Mouse (Mus musculus) stomach, embryonic 15.5 days (tissue): Measurements from ENCODE around the gene Rassf5. TPM values are rescaled to one million over a fixed set of nuclear protein-coding genes. Genes with fewer than 3 reads are reported as not detected.

ENCODE experiments used
- ATAC-seq: fragments of 200-750 bp; cut with Nextera tagmentation; 2 replicates; pipeline ENCODE4 v1.8.0; 2017; ENCODE audit warnings: low read depth, moderate number of reproducible peaks, moderate TSS enrichment; ENCODE audit not compliant: insufficient read depth, low FRiP score
- H3K27ac ChIP-seq: fragments of 300-500 bp; sonication (generic); 2 replicates; pipeline ENCODE4 v1.5.1; 2015; ENCODE audit warnings: mild to moderate bottlenecking, inconsistent platforms
- H3K27me3 ChIP-seq: fragments of 300-500 bp; sonication (generic); replicated peaks from 2 replicates; pipeline ENCODE4 v1.6.1; 2015; ENCODE audit warnings: inconsistent platforms
- H3K36me3 ChIP-seq: fragments of 300-500 bp; sonication (generic); 2 replicates; pipeline ENCODE4 v1.6.1; 2015; ENCODE audit warnings: inconsistent platforms
- H3K4me1 ChIP-seq: fragments of 300-500 bp; sonication (generic); 2 replicates; pipeline ENCODE4 v1.6.1; 2015; ENCODE audit warnings: inconsistent platforms
- H3K4me2 ChIP-seq: fragments of 300-500 bp; sonication (generic); 2 replicates; pipeline ENCODE4 v1.6.1; 2015; ENCODE audit warnings: mild to moderate bottlenecking, inconsistent platforms
- H3K4me3 ChIP-seq: fragments of 300-500 bp; sonication (generic); replicated peaks from 2 replicates; pipeline ENCODE4 v1.5.1; 2015; ENCODE audit warnings: inconsistent platforms
- H3K9ac ChIP-seq: fragments of 300-500 bp; sonication (generic); 2 replicates; pipeline ENCODE4 v1.6.1; 2015; ENCODE audit warnings: inconsistent platforms
- H3K9me3 ChIP-seq: fragments of 300-500 bp; sonication (generic); 2 replicates; pipeline ENCODE4 v1.6.1; 2016; ENCODE audit warnings: inconsistent platforms
- WGBS: fragments of 180-500 bp; shearing (Covaris S2); methylation state at CpG from one replicate; pipeline ENCODE4 v1.1.7; 2015; 5-methylcytosine and 5-hydroxymethylcytosine counted together
- polyA plus RNA-seq: library from polyadenylated mRNA; unstranded; fragments of >200 nt; fragmentation: Nextera tagmentation; extraction: Ambion mirVana; gene quantifications from 2 replicates; pipeline ENCODE4 v1.2.1, GENCODE M21; 2015

Gene Rassf5
- polyA plus RNA-seq, 1 experiment from 2014 or later, result 5.7 TPM

DNA sequence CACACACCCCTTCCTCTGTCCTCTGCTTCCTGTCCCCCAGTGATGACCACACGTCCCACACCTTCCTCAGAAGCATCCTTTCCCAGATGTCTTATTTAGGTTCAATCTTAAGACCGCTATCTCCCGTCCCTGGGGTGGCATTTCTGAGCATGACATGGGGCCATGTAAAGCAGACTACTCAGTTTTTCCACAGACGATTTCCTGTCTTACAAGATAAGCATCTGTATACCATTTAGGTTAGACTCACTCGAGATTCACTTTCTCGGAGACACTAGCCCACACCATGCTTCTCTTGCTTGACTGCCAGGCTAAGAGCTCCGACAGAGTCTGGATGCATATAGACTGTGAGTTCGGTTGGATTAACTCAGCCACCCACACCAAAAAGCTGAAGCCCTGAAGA lies 40.6 kb downstream of the Rassf5 start:
- WGBS, result 76% methylated on average over 8 of the region's 8 CpGs
- Histone ChIP-seq H3K36me3 (no peaks in the 10 kb centered on the region), H3K9ac (no peak overlapping the region), H3K4me1 (peaks cover 11% of the 10 kb centered on the region), H3K27ac (no peak overlapping the region), H3K4me3 (no peak overlapping the region), H3K27me3 (no peaks in the 10 kb centered on the region), H3K9me3 (no peaks in the 10 kb centered on the region), H3K4me2 (no peak overlapping the region)
- ATAC-seq, result no peak

DNA sequence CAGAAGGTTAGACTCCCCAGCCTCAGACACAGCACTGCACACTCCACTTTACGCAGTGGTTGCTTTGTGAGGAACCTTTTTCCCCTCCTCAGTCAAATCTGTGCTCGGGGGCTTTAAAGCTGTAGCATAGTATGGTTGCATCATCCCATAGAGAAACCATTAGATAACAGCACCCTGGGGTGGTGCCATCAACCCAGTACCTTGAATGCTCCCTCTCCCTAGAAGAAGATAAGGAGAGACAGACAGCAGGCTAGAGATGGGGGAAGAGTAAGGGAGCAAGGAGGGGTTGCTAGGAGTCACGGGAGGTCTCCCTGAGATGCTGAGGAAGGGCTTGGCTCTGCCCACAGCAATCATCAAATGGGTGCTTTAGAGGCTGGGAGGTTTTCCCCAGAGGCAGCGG lies 43.7 kb downstream of the Rassf5 start:
- Histone ChIP-seq H3K27me3 (no peaks in the 10 kb centered on the region), H3K4me2 (no peak overlapping the region), H3K4me1 (peaks cover 6% of the 10 kb centered on the region), H3K27ac (no peak overlapping the region), H3K36me3 (no peaks in the 10 kb centered on the region), H3K9ac (no peak overlapping the region), H3K9me3 (no peaks in the 10 kb centered on the region), H3K4me3 (no peak overlapping the region)
- ATAC-seq, result no peak
- 86% methylated on average over 4 of the region's 4 CpGs for WGBS

DNA sequence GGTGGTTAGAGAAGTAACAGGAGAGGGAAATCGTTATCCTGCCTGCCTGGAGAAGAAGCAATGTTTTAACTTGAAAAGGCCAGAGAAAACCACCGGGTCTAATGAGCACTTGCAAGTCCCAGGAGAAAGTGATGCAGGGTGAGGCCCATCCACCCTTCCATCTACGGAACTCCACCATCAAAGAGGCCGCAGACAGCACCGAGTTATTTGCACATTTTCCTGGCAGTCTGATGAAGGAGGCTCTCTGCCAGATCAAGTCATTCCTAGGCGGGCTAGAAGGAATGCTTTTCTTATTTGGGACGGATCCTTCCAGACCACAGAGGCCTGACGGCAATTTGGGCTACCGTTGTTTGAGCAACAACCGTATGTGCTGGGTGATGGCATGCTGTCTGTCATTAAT lies 44.5 kb downstream of the Rassf5 start:
- WGBS, result 38% methylated on average over 10 of the region's 10 CpGs
- no peak overlapping the region for H3K9ac ChIP-seq

DNA sequence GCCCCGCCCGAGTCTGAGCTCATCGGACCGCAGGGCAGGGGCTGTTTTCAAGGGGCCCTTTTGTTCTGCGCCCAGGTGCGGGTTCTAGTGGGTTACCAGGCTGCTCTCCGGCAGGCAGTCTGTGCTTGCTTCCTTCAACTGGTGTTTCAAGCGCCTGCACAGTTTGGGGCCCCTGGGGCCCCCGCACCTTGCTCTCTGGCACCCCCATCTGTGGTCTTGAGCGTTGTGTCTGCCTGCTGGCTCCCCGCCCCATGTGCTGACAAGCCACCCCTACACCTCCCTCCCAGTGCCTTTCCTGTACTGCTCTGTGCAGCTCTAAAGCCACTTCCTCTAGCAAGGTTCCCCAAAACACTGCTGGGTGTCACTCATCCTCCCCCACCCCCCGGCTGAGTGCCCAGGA lies 45.1 kb downstream of the Rassf5 start:
- Histone ChIP-seq H3K9me3 (no peaks in the 10 kb centered on the region), H3K9ac (no peak overlapping the region), H3K4me3 (peak overlapping the region; percentile 18; the same call in 1 of the 2 replicates), H3K4me2 (peak overlapping the region; percentile 29), H3K27me3 (no peaks in the 10 kb centered on the region), H3K27ac (no peak overlapping the region; the same call in 1 of the 2 replicates), H3K36me3 (no peaks in the 10 kb centered on the region), H3K4me1 (peaks cover 6% of the 10 kb centered on the region)
- 53% methylated on average over 12 of the region's 12 CpGs for WGBS
- ATAC-seq, result peak; percentile 29; the same call in 1 of the 2 replicates

More for the DNA sequence above, 44.5 kb downstream of the Rassf5 start:
- Histone ChIP-seq H3K36me3 (no peaks in the 10 kb centered on the region), H3K9me3 (no peaks in the 10 kb centered on the region), H3K27me3 (no peaks in the 10 kb centered on the region), H3K4me1 (peaks cover 6% of the 10 kb centered on the region), H3K27ac (no peak overlapping the region; the same call in 1 of the 2 replicates), H3K4me2 (no peak overlapping the region), H3K4me3 (no peak overlapping the region)
- no peak for ATAC-seq

DNA sequence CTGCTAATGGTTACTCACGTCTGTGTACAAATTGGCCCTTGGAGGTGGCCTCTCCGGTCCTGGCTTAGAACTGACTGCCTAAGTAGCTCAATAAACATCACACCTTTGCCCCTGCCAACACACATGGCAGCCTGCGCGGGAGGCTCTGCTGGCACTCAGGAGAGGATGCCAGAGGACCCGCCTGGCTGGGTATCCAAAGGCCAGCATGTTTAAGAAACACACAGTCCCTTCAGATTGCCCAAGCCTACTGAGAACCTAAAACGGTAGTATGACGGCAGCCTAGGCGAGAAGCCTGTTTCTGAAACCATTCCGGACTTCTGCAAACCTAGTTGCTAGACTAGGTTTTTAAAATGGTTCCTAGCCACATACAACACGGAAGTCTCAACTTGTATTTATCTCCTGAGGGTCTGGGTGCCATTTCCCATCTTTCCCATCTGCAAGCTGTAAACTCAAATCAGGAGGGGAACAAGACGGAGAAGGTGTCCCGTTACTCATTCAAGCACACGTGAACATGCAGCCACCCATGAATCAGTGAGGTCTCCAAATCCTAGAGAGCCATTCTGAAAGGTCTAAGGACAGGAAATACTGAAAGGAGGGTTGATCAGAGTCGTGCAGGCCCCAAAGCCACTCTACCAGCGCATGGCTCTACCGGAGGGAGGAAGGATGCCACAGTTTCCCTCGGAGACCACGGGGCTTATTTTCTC lies 45.8 kb downstream of the Rassf5 start:
- Histone ChIP-seq H3K27ac (peak overlapping the region; percentile 60; the same call in 1 of the 2 replicates), H3K36me3 (no peaks in the 10 kb centered on the region), H3K9me3 (no peaks in the 10 kb centered on the region), H3K4me1 (peaks cover 6% of the 10 kb centered on the region), H3K27me3 (no peaks in the 10 kb centered on the region), H3K9ac (no peak overlapping the region), H3K4me3 (peak overlapping the region; percentile 18; the same call in 1 of the 2 replicates), H3K4me2 (peak overlapping the region; percentile 29; the same call in 1 of the 2 replicates)
- WGBS, result 70% methylated on average over 18 of the region's 18 CpGs
- ATAC-seq, result no peak

DNA sequence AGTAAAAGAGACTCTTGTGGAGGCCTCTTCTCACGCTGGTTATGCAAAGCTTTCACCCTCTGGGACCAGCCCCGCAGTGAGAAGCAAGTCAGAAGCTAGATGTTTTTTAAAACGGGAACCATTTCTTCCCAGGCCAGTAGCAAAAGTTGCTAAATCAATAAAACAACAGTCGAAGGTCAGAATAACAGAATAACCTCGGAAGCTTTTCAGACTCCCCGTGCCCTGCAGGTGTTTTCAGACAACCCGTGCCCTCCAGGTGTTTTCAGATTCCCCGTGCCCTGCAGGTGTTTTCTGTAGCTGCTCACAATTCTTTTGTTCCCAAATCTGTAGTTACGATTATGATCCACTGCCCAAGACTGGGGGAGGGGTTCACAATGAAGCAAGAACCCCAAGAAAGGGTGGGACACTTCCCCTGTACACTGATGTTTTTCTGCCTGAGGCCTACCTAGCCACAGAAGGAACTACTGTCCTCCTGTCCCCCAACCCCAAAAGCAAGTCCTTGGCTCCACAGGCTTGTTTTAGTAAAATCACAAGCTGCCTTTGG lies 46.6 kb downstream of the Rassf5 start:
- no peaks in the 10 kb centered on the region for H3K9me3 ChIP-seq
- H3K27ac ChIP-seq, result 0 out of 2 replicates have a peak overlapping the region, but pooled peaks have one; percentile 60
- peaks cover 6% of the 10 kb centered on the region for H3K4me1 ChIP-seq
- 69% methylated on average over 9 of the region's 9 CpGs for WGBS
- H3K4me2 ChIP-seq, result no peak overlapping the region
- H3K9ac ChIP-seq, result no peak overlapping the region
- H3K4me3 ChIP-seq, result no peak overlapping the region
- ATAC-seq, result no peak
- no peaks in the 10 kb centered on the region for H3K27me3 ChIP-seq
- H3K36me3 ChIP-seq, result no peaks in the 10 kb centered on the region

DNA sequence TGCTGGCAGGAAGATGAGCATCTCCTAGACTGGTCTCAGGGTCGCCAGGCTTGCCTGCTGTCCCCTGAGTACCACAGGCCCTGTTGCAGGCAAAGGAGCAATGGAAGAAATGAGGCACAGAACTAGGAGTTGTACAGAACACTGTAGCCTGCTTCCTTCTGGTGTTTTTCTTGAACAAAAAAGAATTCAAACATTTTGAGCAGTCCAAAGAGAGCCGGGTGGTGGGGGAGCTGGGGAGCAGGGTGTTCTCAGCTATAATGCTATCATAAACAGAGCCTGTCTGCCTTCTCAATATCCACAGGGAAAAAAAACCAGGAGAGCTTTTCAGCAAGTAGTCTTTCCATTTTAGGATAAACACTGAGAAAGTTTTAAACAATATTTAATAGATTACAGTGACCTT lies 49.0 kb downstream of the Rassf5 start:
- no peak for ATAC-seq
- WGBS, result 46% methylated on average over 2 of the region's 2 CpGs
- no peak overlapping the region for H3K4me2 ChIP-seq
- H3K9ac ChIP-seq, result no peak overlapping the region
- H3K9me3 ChIP-seq, result no peaks in the 10 kb centered on the region
- H3K27me3 ChIP-seq, result no peaks in the 10 kb centered on the region
- H3K27ac ChIP-seq, result peak overlapping the region; percentile 86
- H3K4me3 ChIP-seq, result no peak overlapping the region
- peaks cover 6% of the 10 kb centered on the region for H3K4me1 ChIP-seq
- no peaks in the 10 kb centered on the region for H3K36me3 ChIP-seq

DNA sequence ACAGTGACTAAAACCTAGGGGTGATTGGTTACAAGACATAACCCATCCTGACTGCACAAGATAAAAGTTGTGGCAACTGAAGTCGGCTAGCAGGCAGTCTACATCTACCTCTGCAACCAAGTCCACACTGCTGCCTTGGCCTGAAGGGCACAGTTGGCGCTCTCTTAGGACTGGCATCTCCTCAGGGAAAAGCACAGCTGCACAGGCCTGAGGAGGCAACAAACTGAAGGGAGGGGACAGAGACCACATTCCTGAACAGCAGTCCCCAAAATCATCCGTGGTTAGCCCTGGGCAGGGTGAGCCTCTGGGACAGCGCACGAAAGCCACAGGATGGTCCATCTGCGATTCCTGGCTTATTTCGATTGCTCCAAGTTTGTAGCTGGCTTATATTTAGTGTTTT lies 49.4 kb downstream of the Rassf5 start:
- H3K27me3 ChIP-seq, result no peaks in the 10 kb centered on the region
- H3K36me3 ChIP-seq, result no peaks in the 10 kb centered on the region
- no peak overlapping the region for H3K9ac ChIP-seq
- no peak overlapping the region for H3K4me3 ChIP-seq
- no peak overlapping the region for H3K4me2 ChIP-seq
- H3K27ac ChIP-seq, result peak overlapping the region; percentile 86
- no peak for ATAC-seq
- peaks cover 6% of the 10 kb centered on the region for H3K4me1 ChIP-seq
- WGBS, result 65% methylated on average over 7 of the region's 7 CpGs
- no peaks in the 10 kb centered on the region for H3K9me3 ChIP-seq

DNA sequence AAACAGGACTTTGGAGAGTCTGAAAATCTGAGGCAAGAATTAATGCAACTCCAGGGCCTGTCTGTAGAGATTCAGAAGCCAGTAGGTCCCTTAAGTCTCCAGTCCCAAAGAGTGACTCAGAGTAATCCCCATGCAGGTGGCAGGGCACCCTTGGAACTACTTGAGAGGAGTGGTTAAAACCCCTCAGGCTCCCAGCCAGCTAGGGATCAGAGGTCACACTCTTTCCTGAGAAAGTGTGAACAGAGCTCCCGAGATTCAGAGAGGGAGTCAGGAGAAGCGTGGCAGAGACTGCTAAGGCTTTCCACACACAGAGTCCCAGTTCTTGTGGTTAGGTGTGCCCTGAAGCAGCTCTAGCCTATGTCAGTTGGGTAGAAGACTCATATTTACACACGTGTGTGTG lies 51.3 kb downstream of the Rassf5 start:
- Histone ChIP-seq H3K36me3 (no peaks in the 10 kb centered on the region), H3K9me3 (no peaks in the 10 kb centered on the region), H3K4me2 (no peak overlapping the region), H3K27me3 (no peaks in the 10 kb centered on the region), H3K4me3 (no peak overlapping the region), H3K4me1 (no peaks in the 10 kb centered on the region; the same call in 1 of the 2 replicates), H3K9ac (no peak overlapping the region), H3K27ac (no peak overlapping the region)
- no peak for ATAC-seq
- 57% methylated on average over 3 of the region's 3 CpGs for WGBS

DNA sequence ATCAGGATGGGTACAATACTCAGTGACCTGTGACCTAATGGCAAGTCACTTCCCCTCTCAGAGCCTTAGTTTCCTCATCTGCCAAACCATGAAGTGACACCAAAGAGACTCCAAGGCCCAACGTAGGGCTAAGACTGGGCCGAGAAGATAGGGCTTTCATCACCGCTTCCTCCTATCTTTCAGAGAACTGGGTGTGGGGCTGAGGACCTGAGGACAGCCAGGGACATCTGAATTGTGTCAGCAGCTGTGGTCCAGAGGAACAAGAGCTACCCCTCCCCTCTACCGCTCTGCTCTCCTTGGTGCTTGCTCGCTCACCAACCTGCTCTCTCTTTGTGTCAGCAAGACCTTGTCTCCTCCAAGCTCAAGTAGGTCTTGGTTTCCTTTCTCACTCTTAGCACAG lies 56.4 kb downstream of the Rassf5 start:
- Histone ChIP-seq H3K4me1 (peaks cover 16% of the 10 kb centered on the region; the same call in 1 of the 2 replicates), H3K4me2 (no peak overlapping the region), H3K27ac (no peak overlapping the region), H3K9ac (no peak overlapping the region), H3K36me3 (no peaks in the 10 kb centered on the region), H3K4me3 (no peak overlapping the region), H3K27me3 (no peaks in the 10 kb centered on the region), H3K9me3 (no peaks in the 10 kb centered on the region)
- no peak for ATAC-seq
- WGBS, result 85% methylated on average over 5 of the region's 5 CpGs

DNA sequence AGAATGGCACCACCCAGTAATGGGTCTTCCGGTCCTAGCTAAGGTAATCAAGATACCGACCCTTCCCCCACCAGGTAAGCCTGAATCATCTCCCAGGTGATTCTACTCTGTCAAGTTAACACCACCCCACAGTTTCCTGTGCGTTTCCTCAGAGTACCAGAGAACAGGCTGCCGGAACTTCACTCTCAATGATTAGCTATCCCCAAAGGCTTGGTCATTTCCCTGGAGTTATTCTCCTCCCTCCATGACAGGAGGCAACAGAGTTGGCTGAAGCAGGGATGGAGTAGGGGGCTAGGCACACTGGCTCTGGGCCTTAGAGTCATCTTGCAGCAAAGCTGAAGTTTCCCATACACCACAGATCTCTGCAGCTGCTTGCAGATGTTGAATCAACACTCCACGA lies 57.2 kb downstream of the Rassf5 start:
- Histone ChIP-seq H3K36me3 (no peaks in the 10 kb centered on the region), H3K9me3 (no peaks in the 10 kb centered on the region), H3K4me1 (peaks cover 19% of the 10 kb centered on the region; the same call in 1 of the 2 replicates), H3K27ac (no peak overlapping the region), H3K27me3 (no peaks in the 10 kb centered on the region), H3K9ac (no peak overlapping the region), H3K4me2 (no peak overlapping the region), H3K4me3 (no peak overlapping the region)
- ATAC-seq, result no peak
- WGBS, result 76% methylated on average over 5 of the region's 5 CpGs

DNA sequence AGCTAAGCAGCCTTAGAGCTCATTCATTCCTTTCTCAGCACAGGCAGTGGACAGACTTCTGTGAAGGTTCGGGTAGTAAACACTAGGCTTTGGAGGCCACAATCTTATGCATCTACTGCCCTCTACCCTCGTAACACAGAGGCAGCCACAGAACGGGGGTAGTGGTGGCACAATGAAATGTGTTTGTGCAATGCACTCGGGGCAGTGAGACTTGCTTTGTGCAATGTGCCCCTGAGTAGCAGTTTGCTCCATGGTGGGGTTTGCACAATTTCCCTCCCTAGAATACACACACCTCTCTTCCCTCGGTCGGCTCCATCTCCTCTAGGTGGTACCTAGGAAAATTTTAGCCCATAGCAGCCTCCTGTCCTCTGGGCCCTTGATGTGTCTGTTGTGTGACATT lies 58.1 kb downstream of the Rassf5 start:
- Histone ChIP-seq H3K36me3 (no peaks in the 10 kb centered on the region), H3K4me2 (no peak overlapping the region), H3K27ac (no peak overlapping the region), H3K9ac (no peak overlapping the region), H3K4me1 (peaks cover 19% of the 10 kb centered on the region; the same call in 1 of the 2 replicates), H3K4me3 (no peak overlapping the region), H3K9me3 (no peaks in the 10 kb centered on the region), H3K27me3 (no peaks in the 10 kb centered on the region)
- no peak for ATAC-seq
- 68% methylated on average over 6 of the region's 6 CpGs for WGBS
